Mouse (Mus musculus) Patski (cell line): ENCODE measurements around the gene Slc25a27. TPM values are rescaled to one million over a fixed set of nuclear protein-coding genes. Genes with fewer than 3 reads are reported as not detected.

Experiments used
- ATAC-seq: fragments of 100-300 bp; one replicate; pipeline ENCODE4 v1.8.0; 2021
- CTCF ChIA-PET: fragments of 350-600 bp; sonication (Branson Sonifier 250); formaldehyde crosslinking; loops from one replicate; lab custom pipeline; 2022; ENCODE audit warnings: inconsistent platforms; lab: Charles Lee
- POLR2A ChIA-PET: fragments of 350-600 bp; sonication (Branson Sonifier 250); formaldehyde crosslinking; loops from one replicate; lab custom pipeline; 2022; ENCODE audit warnings: antibody characterized with exemption, inconsistent platforms; lab: Charles Lee
- DNase-seq: peaks from one replicate; pipeline ENCODE4 v3.0.0-alpha.2; 2011; ENCODE audit warnings: low read depth, low spot score
- H3K27me3 ChIP-seq: fragments of 371-371 bp; one replicate; pipeline ENCODE4 v1.5.1; 2021
- CTCF ChIP-seq: fragments of 100-300 bp; IDR thresholded peaks from one replicate; pipeline ENCODE4 v1.5.1; 2021
- in situ Hi-C: fragments of 300-500 bp; cut with MboI; formaldehyde crosslinking; loops from 3 replicates; pipeline ENCODE4 v1.11.1; 2018; ENCODE audit warnings: low pct_unique_long_range_greater_than_20kb, mixed read lengths
- polyA plus RNA-seq: library from polyadenylated mRNA; unstranded; gene quantifications from one replicate; pipeline ENCODE4 v1.2.3, GENCODE M21; 2021

Gene Slc25a27
- polyA plus RNA-seq, 1 experiment from 2014 or later = 5.1 TPM

DNA sequence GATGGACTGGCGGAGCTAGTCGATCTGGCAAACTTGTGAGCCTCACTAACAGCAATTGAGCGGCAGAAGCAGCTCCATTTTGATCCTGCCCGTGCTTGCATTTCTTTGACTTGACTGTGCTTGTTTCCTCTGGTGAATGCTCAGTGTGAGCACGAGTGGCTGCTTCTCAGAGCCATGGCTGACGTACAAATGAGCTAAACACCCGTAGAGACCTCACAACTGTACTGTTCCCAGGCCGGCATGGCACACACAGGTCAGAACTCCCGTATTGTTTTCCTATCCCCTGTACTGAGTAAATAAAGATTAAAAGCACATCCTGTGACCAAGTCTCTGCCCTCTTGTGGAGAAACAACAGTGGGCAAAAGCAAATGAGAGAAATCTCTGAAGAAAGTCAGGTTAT, 22.6 kb upstream of the Slc25a27 start:
- no peak for ATAC-seq
- DNase-seq = no peak
- POLR2A ChIA-PET = no interaction called here
- H3K27me3 ChIP-seq = no peaks in the 10 kb centered on the region
- in situ Hi-C loops = no loop called here
- CTCF ChIA-PET = interaction anchor here (1.3 to 1.5 kb wide), 2 partner anchors 10 to 23 kb away, joined by 3 to 5 read pairs; partner anchors contain the start of genes Cyp39a1 and Slc25a27
- TF ChIP-seq CTCF = no peak

DNA sequence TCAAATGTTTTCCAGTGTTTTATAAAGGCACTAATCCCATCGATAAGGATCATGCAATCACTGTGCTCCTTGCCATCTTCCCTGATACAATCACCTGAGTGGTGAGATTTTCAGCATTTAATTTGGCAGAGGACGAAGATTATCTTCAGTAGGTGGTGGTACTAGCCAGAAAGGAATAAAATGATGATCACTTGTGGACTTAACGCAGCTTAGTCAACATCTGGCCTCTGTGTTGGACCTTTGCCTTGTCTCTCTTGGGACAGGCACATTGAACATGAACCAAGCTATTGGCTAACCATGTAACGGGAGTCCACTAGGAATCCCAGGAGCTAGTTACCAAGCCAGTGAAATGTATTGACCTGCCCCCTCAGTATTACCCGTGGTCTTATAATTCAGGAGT, 17.6 kb upstream of the Slc25a27 start:
- TF ChIP-seq CTCF = no peak
- in situ Hi-C loops = no loop called here
- ATAC-seq = no peak

DNA sequence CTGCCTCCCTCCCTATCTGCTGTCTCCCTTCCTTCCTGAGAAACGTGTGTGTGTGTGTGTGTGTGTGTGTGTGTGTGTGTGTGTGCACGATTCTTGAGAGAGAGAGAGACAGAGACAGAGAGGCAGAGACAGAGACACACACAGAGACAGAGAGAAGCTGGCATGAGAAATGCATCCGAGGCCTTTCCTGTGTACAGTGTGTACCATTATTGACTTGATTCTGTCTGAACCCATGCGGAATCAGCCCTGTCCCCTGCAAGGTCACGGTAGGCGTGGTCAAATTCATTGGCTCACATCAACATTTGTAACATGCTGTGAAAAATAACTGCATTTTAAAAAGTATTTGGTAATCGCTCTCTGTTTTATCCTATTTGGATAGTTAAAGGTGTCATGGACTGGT, 17.1 kb upstream of the Slc25a27 start:
- no peak for ATAC-seq
- ChIA-PET POLR2A (no interaction called here), CTCF (interaction anchor here (1.0 kb wide), 1 partner anchor 15 kb away, joined by 4 read pairs; no protein-coding TSS in a partner anchor)
- TF ChIP-seq CTCF = no peak
- H3K27me3 ChIP-seq = no peaks in the 10 kb centered on the region
- in situ Hi-C loops = no loop called here
- no peak for DNase-seq

More for the DNA sequence above, 17.6 kb upstream of the Slc25a27 start:
- no peaks in the 10 kb centered on the region for H3K27me3 ChIP-seq
- DNase-seq = no peak
- POLR2A ChIA-PET = no interaction called here
- CTCF ChIA-PET = interaction anchor here (1.0 kb wide), 1 partner anchor 15 kb away, joined by 4 read pairs; no protein-coding TSS in a partner anchor

DNA sequence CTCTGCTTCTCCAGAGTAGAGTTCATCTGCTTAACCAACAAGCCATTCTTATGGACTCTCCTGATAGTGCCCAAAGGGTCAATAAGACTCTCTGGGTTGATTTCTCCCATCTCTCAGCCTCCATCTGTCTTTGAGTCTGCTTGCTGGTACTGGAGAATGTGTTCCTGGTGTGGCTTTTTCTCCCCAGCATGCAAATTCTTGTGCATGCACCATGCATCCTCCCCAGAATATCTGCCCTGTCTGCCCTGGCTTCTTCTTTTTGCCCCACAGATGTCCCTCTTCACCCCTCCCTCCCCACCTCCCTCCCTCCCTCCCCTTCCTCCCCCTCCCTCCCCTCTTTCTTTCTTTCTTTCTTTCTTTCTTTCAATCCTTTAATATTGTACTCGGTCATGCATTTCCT, 10.3 kb upstream of the Slc25a27 start:
- DNase-seq = no peak
- CTCF ChIA-PET = interaction anchor here (1.3 to 1.5 kb wide), 2 partner anchors 9 to 189 kb away, joined by 3 to 5 read pairs; no protein-coding TSS in a partner anchor
- POLR2A ChIA-PET = no interaction called here

DNA sequence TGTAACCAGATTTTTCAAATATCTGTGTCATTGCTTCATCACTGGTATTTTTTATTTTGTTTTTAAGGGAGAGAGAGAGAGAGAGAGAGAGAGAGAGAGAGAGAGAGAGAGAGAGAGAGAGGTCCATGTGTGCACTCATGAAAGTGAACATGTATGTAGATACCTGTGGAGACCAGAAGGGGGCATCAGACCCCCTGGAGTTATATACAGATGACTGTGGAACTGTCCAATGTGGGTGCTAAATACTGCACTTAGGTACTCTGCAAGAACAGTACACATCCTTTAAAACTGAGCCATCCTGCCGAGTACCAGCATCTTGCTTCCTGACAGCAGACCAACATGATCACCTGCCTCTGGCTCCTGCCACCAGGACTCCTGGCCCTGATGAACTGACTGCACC, 9.2 kb upstream of the Slc25a27 start:
- TF ChIP-seq CTCF = no peak
- no peak for DNase-seq
- POLR2A ChIA-PET = no interaction called here
- H3K27me3 ChIP-seq = no peaks in the 10 kb centered on the region
- CTCF ChIA-PET = no interaction called here
- ATAC-seq = no peak
- in situ Hi-C loops = no loop called here

More for the DNA sequence above, 10.3 kb upstream of the Slc25a27 start:
- no peak for ATAC-seq
- in situ Hi-C loops = no loop called here
- H3K27me3 ChIP-seq = no peaks in the 10 kb centered on the region
- no peak for TF ChIP-seq CTCF

DNA sequence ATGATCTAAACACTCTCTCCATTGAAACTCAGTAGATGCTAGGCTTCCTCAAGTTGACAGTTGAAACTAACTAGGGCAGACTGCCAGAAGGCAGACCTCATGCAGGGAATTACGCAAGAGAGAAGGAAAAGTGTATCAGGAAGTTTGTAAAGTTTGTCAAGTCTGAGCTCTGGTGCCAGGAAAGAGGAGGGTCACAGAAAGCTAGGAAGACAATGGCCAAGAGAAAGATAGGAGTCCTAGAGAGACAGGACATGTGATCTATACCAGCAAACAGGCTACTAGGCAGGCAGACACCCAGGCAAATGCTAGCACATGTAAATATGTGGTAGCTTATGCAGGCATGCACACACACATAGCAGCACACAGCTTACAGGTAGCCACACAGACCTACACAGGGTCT, 8.2 kb upstream of the Slc25a27 start:
- ATAC-seq = no peak
- no peaks in the 10 kb centered on the region for H3K27me3 ChIP-seq
- TF ChIP-seq CTCF = no peak
- DNase-seq = no peak
- ChIA-PET CTCF (no interaction called here), POLR2A (interaction anchor here (0.9 kb wide), 1 partner anchor 1479 kb away, joined by 3 read pairs; no protein-coding TSS in a partner anchor)
- in situ Hi-C loops = no loop called here

DNA sequence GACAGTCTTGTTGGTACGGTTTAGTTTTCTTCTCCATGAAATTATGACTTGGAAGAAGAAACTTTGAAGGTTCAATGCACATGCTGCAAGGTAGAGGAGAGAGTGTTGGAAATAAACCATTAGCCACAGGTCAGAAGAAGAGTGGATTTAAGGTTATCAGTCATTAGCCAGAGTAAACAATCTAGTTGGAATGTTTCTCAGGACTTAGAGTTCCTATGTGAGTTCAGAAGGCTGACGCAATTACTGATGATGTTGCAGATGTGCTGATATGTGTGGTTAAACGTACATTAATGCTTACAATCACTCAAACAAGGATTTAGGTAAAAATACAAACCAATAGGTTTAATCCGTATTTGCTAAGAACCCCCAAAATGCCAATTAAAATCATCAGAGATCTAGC, 4.9 kb upstream of the Slc25a27 start:
- CTCF ChIA-PET = no interaction called here
- ATAC-seq = no peak
- in situ Hi-C loops = no loop called here
- POLR2A ChIA-PET = no interaction called here
- DNase-seq = no peak
- no peaks in the 10 kb centered on the region for H3K27me3 ChIP-seq
- no peak for TF ChIP-seq CTCF

DNA sequence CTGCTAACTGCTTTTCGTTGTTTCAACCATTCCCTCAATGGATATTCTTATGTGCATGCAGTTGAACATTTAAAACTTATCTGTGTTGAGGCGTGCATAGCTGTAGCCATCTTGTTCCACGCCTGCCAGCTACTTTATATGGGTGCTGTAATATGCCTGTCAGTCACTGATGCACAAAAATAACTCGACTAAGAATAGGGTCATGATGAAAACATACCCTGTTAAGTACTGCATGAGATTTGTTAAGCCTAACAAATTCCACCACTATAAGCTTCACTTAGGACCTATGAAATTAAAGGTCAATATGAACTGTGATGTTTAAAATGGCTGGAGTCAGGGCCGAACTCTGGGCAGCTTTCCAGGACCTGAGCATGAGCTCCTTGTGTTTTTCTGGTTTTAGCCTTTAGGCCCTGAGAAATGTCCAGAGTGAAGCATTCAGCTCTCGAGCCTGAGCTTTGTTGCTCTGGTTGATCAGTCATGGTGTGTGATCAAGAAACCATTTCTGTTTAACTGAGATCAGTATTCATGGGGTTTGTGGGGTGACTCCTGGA, 2.2 kb upstream of the Slc25a27 start:
- ATAC-seq = no peak
- in situ Hi-C loops = no loop called here
- CTCF ChIA-PET = interaction anchor here (1.3 to 1.7 kb wide), 2 partner anchors 9 to 11 kb away, joined by 3 to 5 read pairs; no protein-coding TSS in a partner anchor
- no peaks in the 10 kb centered on the region for H3K27me3 ChIP-seq
- DNase-seq = no peak
- POLR2A ChIA-PET = no interaction called here
- no peak for TF ChIP-seq CTCF

DNA sequence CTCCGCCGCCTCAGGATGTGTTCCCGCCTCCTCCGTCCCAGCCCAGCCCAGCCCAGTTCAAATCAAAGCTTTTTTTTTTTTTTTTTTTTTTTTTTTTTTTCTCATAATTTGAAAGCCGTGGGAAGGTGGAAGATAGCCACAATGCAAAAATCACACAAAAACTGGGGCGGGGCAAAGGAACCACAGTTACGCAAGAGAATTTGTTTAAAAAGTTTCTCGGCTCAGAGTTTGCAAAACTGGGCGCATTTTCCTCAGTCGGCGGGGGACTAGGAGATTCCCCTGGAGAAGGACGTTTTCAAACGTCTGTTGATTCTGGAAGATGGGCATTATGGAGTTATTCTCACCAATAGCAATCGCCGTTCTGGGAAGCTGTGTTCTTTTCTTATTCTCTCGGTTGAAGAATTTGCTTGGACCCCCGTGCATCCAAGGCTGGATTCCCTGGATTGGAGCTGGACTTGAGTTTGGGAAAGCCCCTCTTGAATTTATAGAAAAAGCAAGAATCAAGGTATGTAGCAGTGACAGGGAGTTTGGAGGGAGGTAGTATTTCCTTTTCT, 353 bp upstream of the Slc25a27 start, which contains the start of gene Cyp39a1:
Cyp39a1 (plus strand) TSS at position 136 of the 554 bp plus-strand sequence.
- no peak for ATAC-seq
- in situ Hi-C loops = no loop called here
- CTCF ChIA-PET = interaction anchor here (1.2 to 1.3 kb wide), 2 partner anchors 22 to 201 kb away, joined by 3 read pairs; no protein-coding TSS in a partner anchor

DNA sequence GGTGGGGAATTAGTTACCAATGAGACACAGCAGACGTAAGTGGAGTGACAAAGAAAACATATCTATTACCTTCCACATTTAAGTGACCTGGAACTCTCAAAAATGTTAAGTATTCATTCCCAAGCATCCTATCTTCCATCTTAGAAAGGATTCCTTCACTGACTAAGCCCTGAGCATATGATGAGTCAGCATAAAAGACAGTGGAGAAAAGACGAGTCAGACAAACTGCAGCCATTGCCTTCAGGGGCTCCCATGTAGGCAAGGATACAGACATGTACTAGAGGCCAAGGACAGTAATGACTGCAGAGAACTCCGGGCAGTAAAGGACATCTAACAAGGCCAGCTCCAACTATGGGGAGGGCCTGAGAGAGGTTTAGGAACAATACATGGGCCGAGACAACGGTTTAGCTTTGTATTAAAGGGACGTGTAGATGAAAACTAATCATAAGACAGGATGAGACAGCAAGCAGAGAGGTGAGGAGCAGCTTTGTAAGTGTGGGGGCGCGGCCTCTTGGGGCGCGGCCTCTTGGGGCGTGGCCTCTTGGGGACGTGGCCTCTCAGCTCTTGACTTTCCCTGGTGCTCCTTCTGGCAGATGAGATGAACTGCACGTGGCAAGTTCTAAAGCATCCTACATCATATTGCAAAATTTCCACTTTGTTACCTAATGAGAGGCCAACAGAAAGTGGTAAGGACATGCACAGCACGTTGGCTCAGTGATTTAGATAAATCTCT, 15.5 kb downstream of the Slc25a27 start:
- in situ Hi-C loops = no loop called here
- DNase-seq (no peak), ATAC-seq (no peak)
- CTCF ChIA-PET = interaction anchor here (1.2 kb wide), 1 partner anchor 10 kb away, joined by 3 read pairs; no protein-coding TSS in a partner anchor
- no peaks in the 10 kb centered on the region for H3K27me3 ChIP-seq
- no peak for TF ChIP-seq CTCF
- POLR2A ChIA-PET = no interaction called here

More for the DNA sequence above, 353 bp upstream of the Slc25a27 start, which contains the start of gene Cyp39a1:
- no peak for DNase-seq
- POLR2A ChIA-PET = interaction anchor here (0.6 kb wide), 1 partner anchor 21 kb away, joined by 4 read pairs; no protein-coding TSS in a partner anchor
- no peaks in the 10 kb centered on the region for H3K27me3 ChIP-seq
- TF ChIP-seq CTCF = no peak
